ENCODE assay signal across 8 mouse cellular contexts in the genomic region with DNA sequence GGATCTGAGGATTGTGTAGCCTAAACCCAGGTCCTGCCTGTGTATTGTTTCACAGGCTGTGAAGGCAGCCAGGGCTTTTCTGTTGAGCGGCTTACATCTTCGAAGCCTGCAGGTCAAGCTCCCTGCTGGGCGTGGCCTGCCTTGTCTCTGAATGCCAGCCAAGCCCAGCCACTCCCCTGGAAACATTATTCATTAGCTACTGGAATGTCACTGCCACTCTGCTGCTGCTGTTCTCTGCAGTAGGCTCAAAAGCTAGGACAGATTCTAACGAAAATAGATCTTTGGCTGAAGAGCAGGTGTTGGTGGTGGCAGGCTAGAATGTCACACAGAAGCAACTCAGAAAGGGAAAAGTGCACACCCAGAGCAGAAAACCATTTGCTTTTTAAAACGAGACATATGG.
A peak's percentile ranks its signal among the peaks of the same experiment; 100 is the strongest.
DNase-seq lines count a peak whose midpoint lies in the region; ATAC-seq and TF ChIP-seq lines count a peak whose summit lies in the region.

No protein-coding gene starts in this region.

- peak; percentile 93 for ATAC-seq in intestine, embryonic 16.5 days
- peak; percentile 83 for ATAC-seq in lung, embryonic 16.5 days (ENCODE audit: low read depth)

- intact Hi-C loops in heart, postnatal 25 days (cut with DNase I) = no loop called here
- intact Hi-C loops in gastrocnemius, adult 2 months (cut with DNase I) = no loop called here

- H3K9me3 ChIP-seq in intestine, embryonic 16.5 days (ENCODE audit: control insufficient read depth, low read length) = no peaks in the 10 kb centered on the region
- no peaks in the 10 kb centered on the region for H3K9me3 ChIP-seq in lung, embryonic 16.5 days (ENCODE audit: control insufficient read depth, low read length)

- no peak overlapping the region for H3K9ac ChIP-seq in intestine, embryonic 16.5 days (ENCODE audit: low read depth, low read length)
- H3K9ac ChIP-seq in lung, embryonic 16.5 days (ENCODE audit: low read length) = no peak overlapping the region

- 0 out of 2 replicates have a peak, but pooled peaks cover 4% of the 10 kb centered on the region for H3K4me1 ChIP-seq in intestine, embryonic 16.5 days (ENCODE audit: control insufficient read depth, insufficient read depth, low read length)
- H3K4me1 ChIP-seq in lung, embryonic 16.5 days (replicated peaks; ENCODE audit: control insufficient read depth, insufficient read depth, low read length) = peaks cover 4% of the 10 kb centered on the region; the same call in 1 of the 2 replicates

- H3K4me2 ChIP-seq in intestine, embryonic 16.5 days (ENCODE audit: low read depth, low read length) = no peak overlapping the region
- no peak overlapping the region for H3K4me2 ChIP-seq in lung, embryonic 16.5 days (ENCODE audit: low read depth, low read length)

- H3K27ac ChIP-seq in gastrocnemius, adult 2 months = no peak overlapping the region
- H3K27ac ChIP-seq in intestine, embryonic 16.5 days (ENCODE audit: low read length) = no peak overlapping the region
- no peak overlapping the region for H3K27ac ChIP-seq in lung, embryonic 16.5 days (ENCODE audit: low read length)

- H3K36me3 ChIP-seq in intestine, embryonic 16.5 days (ENCODE audit: control insufficient read depth, insufficient read depth, low read length) = no peaks in the 10 kb centered on the region
- no peaks in the 10 kb centered on the region for H3K36me3 ChIP-seq in lung, embryonic 16.5 days (ENCODE audit: control insufficient read depth, insufficient read depth, low read length)

- no peak for TF ChIP-seq CTCF in gastrocnemius, adult 2 months (IDR thresholded peaks at IDR 0.05)

- 12% methylated on average over 5 of the region's 5 CpGs for WGBS in intestine, embryonic 16.5 days
- WGBS in lung, embryonic 16.5 days = 12% methylated on average over 5 of the region's 5 CpGs

- no peak overlapping the region for H3K4me3 ChIP-seq in gastrocnemius, adult 2 months
- no peak overlapping the region for H3K4me3 ChIP-seq in intestine, embryonic 16.5 days (ENCODE audit: low read length)
- H3K4me3 ChIP-seq in lung, embryonic 16.5 days (ENCODE audit: low read length) = no peak overlapping the region

- H3K27me3 ChIP-seq in intestine, embryonic 16.5 days (replicated peaks; ENCODE audit: control insufficient read depth, insufficient read depth, low read length) = no peaks in the 10 kb centered on the region
- H3K27me3 ChIP-seq in lung, embryonic 16.5 days (ENCODE audit: control insufficient read depth, insufficient read depth, low read depth, low read length) = no peaks in the 10 kb centered on the region

- DNase-seq in heart, adult 11 months = peak; percentile 90
- no peak for DNase-seq in heart, postnatal 25 days (ENCODE audit: low spot score)
- DNase-seq in adrenal gland, adult 2 months = peak; percentile 78
- DNase-seq in gastrocnemius, adult 2 months = peak; percentile 63
- peak; percentile 62 for DNase-seq in yolk sac, embryonic 10.5 days (ENCODE audit: low spot score)
- DNase-seq in layer of hippocampus, postnatal 10 days (ENCODE audit: low spot score in 2 of 2) = no peak

Comparison
In these comparisons a context has a peak if more than half of its experiments do, and no peak if none do; other contexts are left out.
1. DNase-seq: peak in heart, adult 11 months (single experiment), adrenal gland, adult 2 months (single experiment), gastrocnemius, adult 2 months (single experiment) and yolk sac, embryonic 10.5 days (single experiment); none in heart, postnatal 25 days (single experiment) and layer of hippocampus, postnatal 10 days (0 of 2).